Mouse (Mus musculus) gastrocnemius, postnatal 10 days (tissue): Measurements from ENCODE around the gene Map7. TPM values are rescaled to one million over a fixed set of nuclear protein-coding genes. Genes with fewer than 3 reads are reported as not detected.

ENCODE experiments used
- DNase-seq: peaks from one replicate; pipeline ENCODE4 v3.0.0; 2021; ENCODE audit warnings: mixed read lengths
- total RNA-seq, 2 experiments: library from RNA; stranded (reverse); gene quantifications; 2 replicates each; pipeline ENCODE4 v1.2.3; 2021

The Map7 gene
- total RNA-seq, 2 experiments from 2014 or later = 1.9 to 2.0 TPM

DNA sequence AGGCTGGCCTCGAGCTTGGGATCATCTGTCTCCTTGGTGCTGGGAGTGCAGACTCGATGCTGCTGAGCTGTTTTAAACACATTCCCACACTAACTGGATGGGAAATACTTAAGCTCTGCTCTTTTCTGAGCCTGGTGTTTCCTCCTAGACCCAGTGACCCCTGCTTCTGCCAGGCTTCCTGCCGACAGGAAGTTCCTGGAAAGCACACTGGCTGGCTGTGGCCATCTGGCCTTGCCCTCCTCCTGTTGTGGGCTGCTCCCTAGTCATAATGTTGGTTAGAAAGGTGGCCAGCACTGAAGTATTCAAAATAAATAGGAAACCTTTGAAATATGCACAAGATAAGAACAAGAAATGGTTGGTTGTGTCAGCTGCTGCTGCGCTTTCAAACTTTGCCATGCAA, 86.2 kb downstream of the Map7 start:
- DNase-seq = no peak

GRCm38 (mm10) chr10:20235656-20236055, 87.4 kb downstream of the Map7 start:
- DNase-seq = no peak

DNA sequence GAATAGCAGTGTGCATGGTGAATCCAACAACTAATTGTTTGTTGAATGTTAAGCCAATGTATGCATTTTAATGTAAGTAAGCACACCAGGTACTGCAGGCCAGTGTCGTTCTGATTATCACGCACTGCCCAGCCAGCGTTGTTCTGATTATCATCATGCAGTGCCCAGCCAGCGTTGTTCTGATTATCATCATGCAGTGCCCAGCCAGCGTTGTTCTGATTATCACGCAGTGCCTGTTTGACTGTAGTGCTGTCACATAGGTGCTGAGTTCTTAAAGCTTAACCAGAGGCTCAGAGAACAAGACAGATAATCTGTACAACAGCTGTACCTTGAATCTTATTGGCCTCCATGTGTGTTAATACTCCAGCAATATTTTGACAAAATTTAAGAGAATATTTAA, 88.0 kb downstream of the Map7 start:
- DNase-seq = no peak

- DNase-seq = no peak
Observed at GRCm38 (mm10) chr10:20238281-20238680, 90.0 kb downstream of the Map7 start.

DNA sequence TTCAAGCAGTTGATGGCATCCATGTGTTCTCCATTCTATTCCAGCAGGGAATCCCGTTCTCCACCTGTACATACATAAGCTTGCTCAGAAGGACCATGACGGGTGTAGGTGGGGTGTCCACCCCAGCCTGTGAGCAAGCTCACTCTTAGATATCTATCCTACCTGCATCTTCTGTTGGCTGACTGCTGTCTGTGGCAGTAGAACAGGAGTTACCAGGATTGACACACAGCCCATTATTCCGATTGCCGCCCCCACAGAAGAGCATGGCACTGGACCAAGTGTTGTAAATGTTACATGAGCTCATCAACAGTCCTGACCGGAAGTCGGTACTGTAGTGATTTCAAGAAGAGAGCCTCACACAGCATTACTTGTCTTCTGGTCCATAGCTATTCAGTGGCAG, 92.6 kb downstream of the Map7 start:
- DNase-seq = no peak

DNA sequence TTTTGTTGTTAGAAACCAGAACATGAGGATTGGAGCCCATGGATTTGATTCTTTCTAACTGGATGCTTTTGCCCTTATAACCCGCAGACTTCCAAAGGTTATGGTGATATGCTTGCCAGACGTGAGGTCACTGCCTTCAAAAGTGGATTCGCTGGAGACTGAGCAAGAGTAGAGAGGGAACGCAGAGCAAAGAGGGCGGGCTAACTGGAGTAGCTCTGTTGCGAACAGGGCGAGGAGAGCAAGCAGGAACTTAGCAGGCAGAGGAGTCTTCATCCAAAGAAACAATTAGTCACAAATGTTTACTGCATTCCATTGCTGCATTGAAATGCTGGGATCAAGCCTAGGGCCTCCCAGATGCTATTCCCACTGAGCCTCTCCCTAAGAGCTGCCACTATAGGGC, 95.0 kb downstream of the Map7 start:
- no peak for DNase-seq

GRCm38 (mm10) chr10:20245082-20245481, 96.8 kb downstream of the Map7 start:
- no peak for DNase-seq

GRCm38 (mm10) chr10:20249091-20249490, 100.8 kb downstream of the Map7 start:
- no peak for DNase-seq

DNA sequence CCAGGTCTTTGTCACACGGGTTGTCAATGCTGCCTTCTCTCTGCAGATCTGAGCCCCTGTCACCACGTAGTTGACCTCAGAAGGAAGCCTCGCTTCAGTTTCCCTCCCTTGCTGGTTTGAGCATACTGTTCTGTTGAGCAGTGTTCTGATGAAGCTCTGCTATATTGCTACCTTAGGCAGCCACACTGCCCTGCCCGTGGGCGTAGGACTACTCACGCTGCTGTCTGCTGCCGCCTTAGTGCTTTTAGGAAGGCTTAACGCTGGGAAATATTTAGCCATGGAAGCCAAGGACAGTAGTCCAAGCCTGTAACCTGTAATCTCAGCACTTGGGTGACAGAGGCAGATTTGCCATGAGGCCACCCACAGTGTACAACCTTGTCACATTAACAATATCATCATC, 107.3 kb downstream of the Map7 start:
- DNase-seq = no peak

GRCm38 (mm10) chr10:20257054-20257643, 108.9 kb downstream of the Map7 start:
- no peak for DNase-seq

GRCm38 (mm10) chr10:20257721-20258720, 109.8 kb downstream of the Map7 start:
- no peak for DNase-seq

DNA sequence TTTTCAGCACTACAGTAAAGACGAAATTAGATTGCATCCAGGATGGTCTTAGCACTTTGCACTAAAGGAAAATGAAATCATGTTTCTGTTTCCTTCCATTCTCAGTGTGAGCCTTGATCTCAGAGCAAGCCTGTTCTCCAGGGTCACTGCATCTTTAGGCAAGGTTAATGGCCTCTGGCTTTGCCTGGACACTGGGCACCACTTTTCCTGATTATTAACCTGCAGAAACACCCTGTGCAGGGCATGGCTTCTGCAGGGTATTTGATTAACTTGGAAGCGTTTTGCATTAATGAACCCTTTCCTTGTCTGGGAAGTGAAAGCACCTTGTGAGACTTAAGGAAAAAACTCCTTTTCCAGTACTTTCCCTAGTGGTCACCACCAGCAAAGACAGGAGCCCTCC, 111.2 kb downstream of the Map7 start:
- no peak for DNase-seq

DNA sequence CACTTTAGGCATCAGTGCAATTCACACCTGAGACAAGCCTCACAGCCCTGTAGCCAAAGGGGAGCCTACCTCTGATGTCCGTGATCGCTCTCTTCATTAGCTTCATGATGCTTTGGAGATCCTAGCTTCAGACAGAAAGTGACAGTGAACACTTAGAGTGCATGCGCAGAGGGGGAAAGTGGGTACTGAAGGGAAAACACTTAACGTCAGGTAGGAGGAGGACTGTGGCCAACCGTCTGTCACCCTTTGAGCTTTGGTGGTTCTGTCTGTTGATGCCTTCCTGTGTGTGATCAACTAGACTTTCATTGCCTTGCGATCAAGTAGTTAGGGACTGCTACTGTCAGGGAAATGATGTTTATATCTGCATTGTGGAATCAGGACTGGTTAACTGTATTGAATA, 114.6 kb downstream of the Map7 start:
- no peak for DNase-seq

DNA sequence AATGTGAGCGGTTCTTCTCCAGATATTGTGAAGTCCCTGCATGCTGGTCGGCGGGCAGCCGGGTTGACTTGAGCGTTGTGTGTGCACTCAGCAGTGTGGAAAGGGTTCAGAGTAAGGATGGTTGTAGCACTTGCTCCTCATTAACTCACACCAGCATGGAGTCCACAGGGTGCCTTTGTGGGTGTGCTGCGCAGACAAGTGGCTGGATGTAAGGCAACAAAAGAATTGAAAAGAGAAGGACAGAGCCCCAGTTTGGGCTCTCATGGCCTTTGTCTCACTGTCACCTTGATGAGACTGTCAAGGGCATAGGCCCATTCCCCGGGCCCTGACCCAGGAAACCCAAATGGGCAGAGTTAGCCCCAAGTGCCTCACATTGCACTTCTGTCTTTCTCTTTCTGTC, 116.2 kb downstream of the Map7 start:
- no peak for DNase-seq

DNA sequence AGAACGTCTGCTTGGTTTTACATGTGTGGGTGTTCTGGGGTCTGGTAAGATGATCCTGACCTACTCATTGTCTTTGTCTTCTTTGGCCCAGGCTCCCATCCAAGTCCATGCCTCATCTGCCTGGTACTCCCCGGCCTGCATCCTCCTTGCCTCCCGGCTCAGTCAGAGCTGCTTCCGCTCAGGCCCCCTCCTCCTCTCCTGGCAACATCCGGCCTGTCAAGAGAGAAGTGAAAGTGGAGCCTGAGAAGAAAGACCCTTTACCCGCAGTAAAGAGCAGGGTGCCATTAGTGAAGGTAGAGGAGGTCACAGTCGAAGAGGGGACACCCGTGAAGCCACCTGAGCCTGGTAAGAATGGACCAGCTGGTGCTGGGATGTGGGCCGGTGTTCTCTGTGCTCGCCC, 118.8 kb downstream of the Map7 start:
- no peak for DNase-seq

GRCm38 (mm10) chr10:20268945-20269344, 120.7 kb downstream of the Map7 start:
- DNase-seq = no peak

DNA sequence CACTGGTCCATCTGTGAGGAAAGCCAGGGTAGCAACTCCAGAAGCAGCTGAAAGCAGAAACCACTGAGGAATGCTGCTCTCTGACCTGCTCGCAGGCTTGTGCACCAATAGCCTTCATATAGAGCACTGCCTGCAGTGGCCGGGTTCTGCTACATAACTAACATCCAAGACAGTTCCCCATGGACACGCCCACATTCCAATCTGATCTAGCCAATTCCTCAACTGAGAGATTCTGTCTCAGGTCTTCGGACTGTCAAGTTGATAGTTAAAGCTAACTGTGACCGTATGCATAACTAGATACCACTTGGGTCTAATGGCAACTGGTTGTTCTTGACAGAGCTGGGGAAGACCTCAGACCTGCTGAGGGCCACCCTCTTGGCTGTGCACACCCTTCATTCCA, 124.1 kb downstream of the Map7 start:
- DNase-seq = no peak

DNA sequence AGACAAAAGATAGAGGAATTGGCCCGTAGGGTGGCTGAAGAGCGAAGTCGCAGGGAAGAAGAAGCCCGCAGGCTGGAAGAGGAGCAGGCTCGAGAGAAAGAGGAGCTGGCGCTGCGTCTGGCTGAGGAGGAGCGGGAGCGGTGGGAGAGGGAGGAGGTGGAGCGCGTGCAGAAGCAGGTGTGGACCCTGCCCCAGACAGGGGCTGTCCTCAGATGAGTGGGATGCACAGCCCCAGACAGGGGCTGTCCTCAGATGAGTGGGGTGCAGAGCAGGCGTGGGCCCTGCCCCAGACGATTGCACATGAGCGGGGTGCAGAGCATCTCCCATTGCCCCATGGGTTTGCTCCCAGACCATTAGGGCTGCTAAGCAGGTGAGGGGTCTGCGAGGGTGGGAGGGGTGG, 125.0 kb downstream of the Map7 start:
- no peak for DNase-seq

- no peak for DNase-seq
Observed at GRCm38 (mm10) chr10:20274022-20274421, 125.8 kb downstream of the Map7 start.

DNA sequence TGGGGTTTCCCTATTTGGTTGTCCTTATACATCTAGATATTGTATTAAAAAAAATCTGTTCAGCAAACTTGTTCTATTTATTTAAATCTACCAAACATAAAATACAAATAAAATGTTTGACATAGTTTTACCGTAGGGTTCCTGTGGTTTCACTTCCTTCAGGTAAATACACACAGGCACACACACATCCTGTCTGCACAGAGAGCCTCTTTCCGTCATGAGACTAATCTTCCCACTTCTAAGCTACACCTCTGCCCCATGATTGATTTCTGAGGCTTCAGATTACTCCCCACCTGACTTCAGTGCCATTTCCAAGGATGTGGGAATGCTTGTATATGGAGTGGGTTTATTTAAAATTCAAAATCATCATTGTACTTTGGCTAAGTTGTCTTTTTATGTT, 133.2 kb downstream of the Map7 start:
- no peak for DNase-seq

GRCm38 (mm10) chr10:20285289-20285975, 137.2 kb downstream of the Map7 start:
- no peak for DNase-seq

DNA sequence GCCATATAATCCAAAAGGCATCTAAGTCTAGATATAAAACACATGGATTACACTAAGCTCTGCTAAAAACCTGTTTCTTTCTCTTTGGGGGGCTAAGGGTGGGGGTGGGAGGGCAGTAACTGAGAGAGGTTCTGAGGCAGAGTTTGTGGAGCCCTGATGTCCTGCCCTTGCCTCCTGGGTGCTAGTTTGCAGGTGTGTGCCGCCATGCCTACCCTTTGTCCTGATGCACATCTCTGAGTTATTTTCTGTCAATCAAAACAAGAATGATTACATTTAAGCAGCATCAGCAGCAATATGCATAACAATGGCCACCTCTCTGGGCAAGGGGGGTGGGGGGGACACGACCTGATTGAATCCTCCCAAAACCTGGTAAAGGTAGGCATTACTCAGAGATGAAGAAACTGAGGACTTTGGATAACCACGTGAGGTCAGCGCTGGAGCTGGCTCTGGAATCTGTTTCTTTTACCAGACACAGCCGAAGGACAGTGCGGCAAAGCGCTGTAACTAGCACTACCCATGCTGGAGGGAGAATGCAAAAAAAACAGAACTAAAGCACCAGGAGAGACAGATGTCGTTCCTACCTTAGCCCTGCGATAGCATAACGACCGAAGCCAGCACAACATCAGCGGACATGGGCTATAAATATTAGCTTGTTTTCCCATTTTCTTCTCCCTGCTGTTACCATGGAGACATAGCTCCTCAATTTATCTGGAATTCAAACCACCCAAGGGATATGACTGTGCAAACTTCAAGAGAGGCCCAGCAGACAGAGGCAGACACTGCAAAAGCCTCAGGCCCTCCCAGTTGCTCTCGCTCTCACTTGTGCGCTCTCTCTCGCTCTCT, 137.9 kb downstream of the Map7 start:
- DNase-seq = no peak
